Mouse (Mus musculus): Measurements from ENCODE around the gene Micu2. TPM values are rescaled to one million over a fixed set of nuclear protein-coding genes. Genes with fewer than 3 reads are reported as not detected.
"Not testable (repeated sequence)": the region's sequence is repeated elsewhere in the genome, so short reads cannot be mapped to it uniquely, and the experiment has no call there.

Gene Micu2
- polyA plus RNA-seq, 1 experiment from 2014 or later = 72.0 TPM

DNA sequence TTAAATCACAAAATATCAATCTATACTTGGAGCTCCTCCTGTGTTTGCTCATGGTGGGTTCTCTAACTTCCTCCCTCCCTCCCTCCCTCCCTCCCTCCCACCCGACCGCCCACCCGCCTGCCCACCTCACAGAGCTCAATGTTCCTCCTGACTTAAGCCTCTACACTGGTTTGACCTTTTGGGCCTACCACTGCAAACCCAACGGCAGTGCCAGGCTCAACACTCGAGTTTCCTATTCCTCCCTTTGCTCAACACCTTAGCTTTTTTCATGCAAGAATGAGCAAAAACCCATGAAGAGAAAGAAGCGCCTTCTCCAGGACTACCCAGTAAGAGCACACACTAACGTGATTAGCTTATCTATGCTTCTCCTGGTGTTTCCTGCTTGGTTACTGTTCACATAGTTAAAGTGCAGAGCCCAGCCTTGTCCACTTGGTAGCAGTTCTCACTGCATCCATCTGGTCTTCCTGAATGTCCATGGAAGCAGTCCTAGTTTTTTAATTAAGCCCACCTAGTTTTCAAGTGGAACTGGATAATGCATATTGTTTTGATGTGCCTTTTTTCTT lies 66.1 kb downstream of the Micu2 start:
- Histone ChIP-seq H3K36me3 (ENCODE audit: control insufficient read depth, insufficient read depth, low read length) (peaks cover 27% of the 10 kb centered on the region), H3K9ac (ENCODE audit: low read length) (no peak overlapping the region), H3K27ac (replicated peaks in 1 of 2; ENCODE audit: control insufficient read depth in 1 of 2, insufficient read depth in 1 of 2, low read depth in 2 of 2, low read length in 2 of 2) (no peak overlapping the region; a peak in 1 of 4 replicates), H3K4me3 (ENCODE audit: control insufficient read depth in 1 of 2, insufficient read depth in 1 of 2, low read depth in 1 of 2, low read length in 2 of 2) (no peak overlapping the region), H3K4me2 (ENCODE audit: low read length) (no peak overlapping the region), H3K4me1 (ENCODE audit: control insufficient read depth in 2 of 2, insufficient read depth in 2 of 2, low read length in 2 of 2) (peaks cover 0 to 9% of the 10 kb centered on the region in 2 experiments; a peak in 3 of 4 replicates), H3K27me3 (ENCODE audit: control insufficient read depth, insufficient read depth, low read length) (no peaks in the 10 kb centered on the region), H3K9me3 (ENCODE audit: control insufficient read depth, low read length) (no peaks in the 10 kb centered on the region)
- WGBS = 60% methylated on average over 7 of the region's 7 CpGs
- no peak for ATAC-seq (ENCODE audit: insufficient number of reproducible peaks, insufficient read depth, low FRiP score, low read depth)

GRCm38 (mm10) chr14:57921428-57922131 lies 77.5 kb downstream of the Micu2 start:
- 45% methylated on average over 10 of the region's 10 CpGs for WGBS
- Histone ChIP-seq H3K9me3 (ENCODE audit: control insufficient read depth, low read length) (no peaks in the 10 kb centered on the region), H3K4me2 (ENCODE audit: low read length) (no peak overlapping the region), H3K36me3 (ENCODE audit: control insufficient read depth, insufficient read depth, low read length) (peaks cover 64% of the 10 kb centered on the region), H3K4me3 (ENCODE audit: control insufficient read depth in 1 of 2, insufficient read depth in 1 of 2, low read depth in 1 of 2, low read length in 2 of 2) (no peak overlapping the region), H3K27ac (replicated peaks in 1 of 2; ENCODE audit: control insufficient read depth in 1 of 2, insufficient read depth in 1 of 2, low read depth in 2 of 2, low read length in 2 of 2) (peak overlapping the region; percentile 80 to 85), H3K27me3 (ENCODE audit: control insufficient read depth, insufficient read depth, low read length) (no peaks in the 10 kb centered on the region), H3K9ac (ENCODE audit: low read length) (no peak overlapping the region), H3K4me1 (ENCODE audit: control insufficient read depth in 2 of 2, insufficient read depth in 2 of 2, low read length in 2 of 2) (peaks cover 11 to 12% of the 10 kb centered on the region in 2 experiments)
- peak; percentile 48; the same call in 1 of the 2 replicates for ATAC-seq (ENCODE audit: insufficient number of reproducible peaks, insufficient read depth, low FRiP score, low read depth)

- Histone ChIP-seq H3K9ac (ENCODE audit: low read length) (peak overlapping the region; percentile 36; the same call in 1 of the 2 replicates), H3K27ac (replicated peaks in 1 of 2; ENCODE audit: control insufficient read depth in 1 of 2, insufficient read depth in 1 of 2, low read depth in 2 of 2, low read length in 2 of 2) (peak overlapping the region; percentile 80 to 85), H3K4me1 (ENCODE audit: control insufficient read depth in 2 of 2, insufficient read depth in 2 of 2, low read length in 2 of 2) (peaks cover 11 to 12% of the 10 kb centered on the region in 2 experiments), H3K27me3 (ENCODE audit: control insufficient read depth, insufficient read depth, low read length) (no peaks in the 10 kb centered on the region), H3K9me3 (ENCODE audit: control insufficient read depth, low read length) (no peaks in the 10 kb centered on the region), H3K4me3 (ENCODE audit: control insufficient read depth in 1 of 2, insufficient read depth in 1 of 2, low read depth in 1 of 2, low read length in 2 of 2) (no peak overlapping the region), H3K4me2 (ENCODE audit: low read length) (peak overlapping the region; percentile 41), H3K36me3 (ENCODE audit: control insufficient read depth, insufficient read depth, low read length) (peaks cover 67% of the 10 kb centered on the region)
- ATAC-seq (ENCODE audit: insufficient number of reproducible peaks, insufficient read depth, low FRiP score, low read depth) = no peak; the same call in 1 of the 2 replicates
- WGBS = 49% methylated on average over 18 of the region's 18 CpGs
Measured at GRCm38 (mm10) chr14:57920568-57921310, 78.3 kb downstream of the Micu2 start.

DNA sequence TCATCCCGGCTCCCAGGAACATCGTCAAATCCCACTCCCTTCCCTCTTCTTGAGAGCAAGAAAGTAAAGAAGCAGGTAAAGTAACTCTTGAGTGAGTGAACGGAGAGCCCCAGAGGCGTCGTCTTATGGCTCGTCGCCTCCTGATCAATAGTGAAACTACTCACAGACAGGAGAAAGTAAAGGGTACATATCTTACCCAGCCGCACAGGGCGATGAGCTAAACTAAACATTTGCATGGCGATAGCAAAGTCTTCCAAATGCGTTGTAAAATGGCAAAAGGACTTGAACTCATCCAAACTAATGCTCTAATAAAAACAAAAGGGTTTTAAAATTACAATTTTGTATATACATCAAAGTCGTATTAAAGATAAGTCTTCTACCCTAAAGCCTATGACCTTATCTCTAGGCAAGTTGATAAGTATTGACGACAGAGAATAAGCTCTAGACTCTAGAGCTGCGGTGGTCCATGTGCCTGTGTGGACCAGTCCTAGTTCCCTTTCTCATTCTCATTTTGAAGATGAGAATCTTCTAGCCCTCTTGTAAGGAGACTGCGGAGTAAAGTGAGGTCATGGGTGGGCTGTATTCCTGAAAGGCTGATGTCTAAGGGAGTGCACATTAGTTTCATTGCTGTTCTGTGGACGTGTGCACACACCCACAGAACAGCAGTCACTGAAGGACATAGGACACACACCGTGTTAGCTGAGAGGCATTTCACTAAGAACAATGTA lies 79.8 kb downstream of the Micu2 start:
- no peak for ATAC-seq (ENCODE audit: insufficient number of reproducible peaks, insufficient read depth, low FRiP score, low read depth)
- Histone ChIP-seq H3K4me2 (ENCODE audit: low read length) (no peak overlapping the region), H3K36me3 (ENCODE audit: control insufficient read depth, insufficient read depth, low read length) (peaks cover 59% of the 10 kb centered on the region), H3K9ac (ENCODE audit: low read length) (no peak overlapping the region), H3K4me1 (ENCODE audit: control insufficient read depth in 2 of 2, insufficient read depth in 2 of 2, low read length in 2 of 2) (peaks cover 11 to 12% of the 10 kb centered on the region in 2 experiments), H3K9me3 (ENCODE audit: control insufficient read depth, low read length) (no peaks in the 10 kb centered on the region), H3K27me3 (ENCODE audit: control insufficient read depth, insufficient read depth, low read length) (no peaks in the 10 kb centered on the region), H3K27ac (replicated peaks in 1 of 2; ENCODE audit: control insufficient read depth in 1 of 2, insufficient read depth in 1 of 2, low read depth in 2 of 2, low read length in 2 of 2) (no peak overlapping the region), H3K4me3 (ENCODE audit: control insufficient read depth in 1 of 2, insufficient read depth in 1 of 2, low read depth in 1 of 2, low read length in 2 of 2) (no peak overlapping the region)
- 88% methylated on average over 17 of the region's 17 CpGs for WGBS

- no peak overlapping the region for H3K27ac ChIP-seq (replicated peaks in 1 of 2; ENCODE audit: control insufficient read depth in 1 of 2, insufficient read depth in 1 of 2, low read depth in 2 of 2, low read length in 2 of 2)
- no peaks in the 10 kb centered on the region for H3K9me3 ChIP-seq (ENCODE audit: control insufficient read depth, low read length)
- no peaks in the 10 kb centered on the region; a peak in 1 of 4 replicates for H3K4me1 ChIP-seq (ENCODE audit: control insufficient read depth in 2 of 2, insufficient read depth in 2 of 2, low read length in 2 of 2)
- H3K36me3 ChIP-seq (ENCODE audit: control insufficient read depth, insufficient read depth, low read length) = peaks cover 37% of the 10 kb centered on the region
- no peak for ATAC-seq (ENCODE audit: insufficient number of reproducible peaks, insufficient read depth, low FRiP score, low read depth)
- 80% methylated on average over 6 of the region's 6 CpGs for WGBS
- H3K9ac ChIP-seq (ENCODE audit: low read length) = no peak overlapping the region
- H3K4me3 ChIP-seq (ENCODE audit: control insufficient read depth in 1 of 2, insufficient read depth in 1 of 2, low read depth in 1 of 2, low read length in 2 of 2) = no peak overlapping the region
- H3K4me2 ChIP-seq (ENCODE audit: low read length) = no peak overlapping the region
- H3K27me3 ChIP-seq (ENCODE audit: control insufficient read depth, insufficient read depth, low read length) = no peaks in the 10 kb centered on the region
Measured at GRCm38 (mm10) chr14:57915341-57915740, 83.7 kb downstream of the Micu2 start.

DNA sequence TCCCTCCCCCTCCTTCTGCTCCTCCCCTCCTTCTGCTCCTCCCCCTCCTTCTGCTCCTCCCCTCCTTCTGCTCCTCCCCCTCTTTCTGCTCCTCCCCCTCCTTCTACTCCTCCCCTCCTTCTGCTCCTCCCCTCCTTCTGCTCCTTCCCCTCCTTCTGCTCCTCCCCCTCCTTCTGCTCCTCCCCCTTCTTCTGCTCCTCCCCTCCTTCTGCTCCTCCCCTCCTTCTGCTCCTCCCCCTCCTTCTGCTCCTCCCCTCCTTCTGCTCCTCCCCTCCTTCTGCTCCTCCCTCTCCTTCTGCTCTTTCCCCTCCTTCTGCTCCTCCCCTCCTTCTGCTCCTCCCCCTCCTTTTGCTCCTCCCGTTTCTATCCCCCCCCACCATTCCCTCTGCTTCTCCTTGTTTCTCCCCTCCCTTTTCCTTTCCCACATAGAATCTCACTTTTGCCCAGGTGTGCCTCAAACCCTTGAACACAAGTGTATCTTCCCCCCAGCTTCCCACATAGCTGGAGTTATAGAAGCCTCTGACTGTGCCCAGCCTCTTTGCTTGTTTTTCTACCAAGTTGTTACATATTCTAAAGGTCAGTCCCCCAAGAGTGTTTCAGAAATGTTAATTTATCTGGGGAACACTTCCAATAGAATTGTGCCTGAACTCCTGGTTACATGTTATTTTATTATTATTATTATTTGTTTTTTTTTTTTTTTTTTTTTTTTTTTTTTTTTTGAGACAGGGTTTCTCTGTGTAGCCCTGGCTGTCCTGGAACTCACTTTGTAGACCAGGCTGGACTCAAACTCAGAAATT lies 86.7 kb downstream of the Micu2 start:
- 40% methylated on average over 1 of the region's 1 CpGs for WGBS
- H3K9ac ChIP-seq (ENCODE audit: low read length); H3K4me3 ChIP-seq (ENCODE audit: control insufficient read depth in 1 of 2, insufficient read depth in 1 of 2, low read depth in 1 of 2, low read length in 2 of 2); H3K4me1 ChIP-seq (ENCODE audit: control insufficient read depth in 2 of 2, insufficient read depth in 2 of 2, low read length in 2 of 2); H3K27ac ChIP-seq (replicated peaks in 1 of 2; ENCODE audit: control insufficient read depth in 1 of 2, insufficient read depth in 1 of 2, low read depth in 2 of 2, low read length in 2 of 2); H3K27me3 ChIP-seq (ENCODE audit: control insufficient read depth, insufficient read depth, low read length); H3K9me3 ChIP-seq (ENCODE audit: control insufficient read depth, low read length); ATAC-seq (ENCODE audit: insufficient number of reproducible peaks, insufficient read depth, low FRiP score, low read depth); H3K4me2 ChIP-seq (ENCODE audit: low read length): not testable (repeated sequence)
- peaks cover 20% of the 10 kb centered on the region for H3K36me3 ChIP-seq (ENCODE audit: control insufficient read depth, insufficient read depth, low read length)

GRCm38 (mm10) chr14:57911787-57912186 lies 87.3 kb downstream of the Micu2 start:
- H3K4me1 ChIP-seq (ENCODE audit: control insufficient read depth in 2 of 2, insufficient read depth in 2 of 2, low read length in 2 of 2); H3K4me2 ChIP-seq (ENCODE audit: low read length); H3K9me3 ChIP-seq (ENCODE audit: control insufficient read depth, low read length); ATAC-seq (ENCODE audit: insufficient number of reproducible peaks, insufficient read depth, low FRiP score, low read depth); H3K27me3 ChIP-seq (ENCODE audit: control insufficient read depth, insufficient read depth, low read length); H3K9ac ChIP-seq (ENCODE audit: low read length); H3K4me3 ChIP-seq (ENCODE audit: control insufficient read depth in 1 of 2, insufficient read depth in 1 of 2, low read depth in 1 of 2, low read length in 2 of 2); H3K27ac ChIP-seq (replicated peaks in 1 of 2; ENCODE audit: control insufficient read depth in 1 of 2, insufficient read depth in 1 of 2, low read depth in 2 of 2, low read length in 2 of 2): not testable (repeated sequence)
- peaks cover 14% of the 10 kb centered on the region for H3K36me3 ChIP-seq (ENCODE audit: control insufficient read depth, insufficient read depth, low read length)
